Mouse (Mus musculus): ENCODE measurements at regions not wholly inside any gene's neighbourhood (a gene's known extent, or its start where the extent isn't known, plus 50 kb on each side); places are given as distances from the start of the nearest gene placed in this dataset.

DNA sequence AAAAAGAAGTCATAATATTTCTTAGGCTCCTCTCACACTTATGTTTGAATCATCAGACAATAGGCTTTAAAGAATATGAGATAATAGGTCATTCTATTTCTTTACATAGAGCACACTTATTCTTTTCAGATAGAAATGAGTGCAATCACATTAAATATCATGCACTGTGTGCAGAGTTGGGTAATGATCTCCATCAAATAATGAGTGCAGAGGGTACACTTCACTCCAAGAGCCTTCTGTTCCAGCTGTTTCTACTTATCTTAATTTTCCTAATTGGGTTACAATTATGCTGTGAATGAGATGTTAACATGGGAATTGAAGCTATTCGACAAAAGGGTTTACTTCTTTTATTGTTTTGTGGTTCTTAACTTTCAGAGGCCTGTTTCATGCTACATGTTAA, 707.5 kb upstream of the Mdga2 start:
- DNase-seq (ENCODE audit: low read depth, low spot score), result no peak

DNA sequence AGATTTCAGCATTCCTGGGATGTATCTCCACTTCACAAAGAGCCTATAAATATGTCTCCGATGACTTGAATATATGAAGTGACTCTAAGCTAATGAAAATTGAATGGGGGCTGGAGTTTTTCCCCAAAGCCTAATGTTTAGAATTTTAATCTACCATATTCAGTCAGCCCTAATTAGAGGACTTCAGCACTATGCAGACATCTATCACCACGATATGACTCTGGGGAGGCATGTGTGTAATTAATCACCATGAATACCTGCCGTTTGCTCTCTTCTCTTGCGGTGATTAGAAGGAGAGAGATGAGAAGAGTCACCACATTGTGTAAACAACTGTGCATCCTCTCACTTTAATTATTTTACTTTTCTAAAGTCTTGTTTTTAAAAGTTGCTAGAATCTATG, 692.3 kb upstream of the Mdga2 start:
- no peak for DNase-seq (ENCODE audit: low read depth, low spot score)

- DNase-seq (ENCODE audit: low read depth, low spot score), result peak; percentile 40
Measured at GRCm38 (mm10) chr12:67887296-67887695, 664.9 kb upstream of the Mdga2 start.

DNA sequence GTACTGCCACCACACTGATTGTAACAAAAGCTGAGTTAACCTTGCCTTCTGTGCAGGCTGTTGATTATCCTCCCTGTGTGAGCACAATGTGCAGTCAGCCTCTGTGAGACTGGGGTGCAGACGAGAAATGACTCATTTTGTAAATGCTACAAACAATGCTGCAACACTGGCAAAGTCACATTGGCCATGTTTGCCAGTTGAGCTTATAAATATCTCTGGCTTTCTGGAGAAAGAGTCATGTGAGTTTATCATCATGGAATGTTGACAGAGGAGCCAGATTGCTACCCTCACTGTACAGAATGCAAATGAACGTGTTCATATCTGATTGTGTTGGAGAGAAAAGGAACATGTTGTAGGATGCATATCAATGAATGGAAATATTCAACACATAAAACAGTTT, 640.3 kb upstream of the Mdga2 start:
- no peak for DNase-seq (ENCODE audit: low read depth, low spot score)

- no peak for DNase-seq (ENCODE audit: low read depth, low spot score)
Measured at GRCm38 (mm10) chr12:67860713-67861112, 638.4 kb upstream of the Mdga2 start.

DNA sequence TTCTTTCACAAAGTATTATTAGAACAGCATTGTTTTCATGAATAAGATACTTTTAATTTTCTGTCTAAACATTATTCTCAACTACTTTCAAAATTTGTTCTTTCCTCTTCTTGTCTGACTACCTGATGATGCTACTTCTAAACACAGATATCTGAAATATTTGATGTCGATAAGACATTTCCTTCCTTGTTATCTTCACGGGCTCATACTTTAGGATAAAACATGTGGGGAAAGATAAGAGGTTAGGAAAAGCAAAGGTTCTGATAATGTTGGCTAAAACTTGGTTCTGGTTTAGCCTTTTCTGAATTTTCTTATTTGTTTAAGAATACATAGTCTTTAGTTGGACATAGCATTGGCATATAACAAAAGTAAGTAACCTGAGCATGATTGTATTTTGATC, 630.3 kb upstream of the Mdga2 start:
- no peak for DNase-seq (ENCODE audit: low read depth, low spot score)

DNA sequence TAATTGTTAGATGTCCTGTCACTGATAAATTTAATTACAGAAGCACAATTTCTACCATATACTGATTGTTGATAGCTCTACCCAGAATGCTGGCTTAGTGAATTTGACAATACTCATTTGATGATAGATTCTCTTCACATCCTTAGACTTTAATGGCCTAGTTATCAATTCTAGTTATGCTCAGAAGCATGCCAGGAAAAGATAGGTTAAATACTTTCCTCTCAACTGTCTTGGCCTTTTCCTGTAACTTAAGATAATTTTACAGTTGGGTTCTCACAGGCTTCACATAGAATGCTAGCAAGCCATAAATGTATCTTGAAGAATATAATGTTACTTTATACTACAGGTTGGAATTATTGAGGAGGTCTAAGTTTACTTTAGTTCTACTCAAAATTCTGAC, 625.2 kb upstream of the Mdga2 start:
- no peak for DNase-seq (ENCODE audit: low read depth, low spot score)

GRCm38 (mm10) chr12:67804297-67804696, 581.9 kb upstream of the Mdga2 start:
- no peak for DNase-seq (ENCODE audit: low read depth, low spot score)

GRCm38 (mm10) chr12:67799776-67800175, 577.4 kb upstream of the Mdga2 start:
- no peak for DNase-seq (ENCODE audit: low read depth, low spot score)

All from forelimb bud, embryonic 11.5 days (tissue).